Mouse (Mus musculus) MEL (cell line): ENCODE data around the gene Atp5b. TPM values are rescaled to one million over a fixed set of nuclear protein-coding genes. Genes with fewer than 3 reads are reported as not detected.

Source experiments
- DNase-seq: peaks from one replicate; pipeline ENCODE4 v3.0.0; 2011; ENCODE audit warnings: low read depth, low spot score
- H3K27ac ChIP-seq: 2 replicates; pipeline ENCODE4 v1.5.1; 2012; ENCODE audit warnings: low read depth, mild to moderate bottlenecking, control low read depth, low read length, moderate library complexity; ENCODE audit not compliant: control insufficient read depth
- H3K27me3 ChIP-seq, 2 experiments: fragments of 150-350 bp in 1 of 2; sonication (generic) in 1 of 2; 2 replicates each; pipeline ENCODE4 v1.6.1; 2012; ENCODE audit warnings: low read length in 2 of 2, mild to moderate bottlenecking in 2 of 2, improper control_type of control experiment in 1 of 2, moderate library complexity in 1 of 2; ENCODE audit not compliant: insufficient read depth in 2 of 2, control insufficient read depth in 1 of 2
- H3K36me3 ChIP-seq, 2 experiments: 2 replicates each; pipeline ENCODE4 v1.6.1; 2012 to 2014; ENCODE audit warnings: low read length in 2 of 2, improper control_type of control experiment in 1 of 2, inconsistent platforms in 1 of 2, mild to moderate bottlenecking in 1 of 2; ENCODE audit not compliant: insufficient read depth in 2 of 2, control insufficient read depth in 1 of 2
- H3K4me1 ChIP-seq, 2 experiments: fragments of 150-350 bp in 1 of 2; sonication (generic) in 1 of 2; 2 replicates each; pipeline ENCODE4 v1.6.1; 2012; ENCODE audit warnings: low read length in 2 of 2, improper control_type of control experiment in 1 of 2, mild to moderate bottlenecking in 1 of 2; ENCODE audit not compliant: insufficient read depth in 2 of 2, control insufficient read depth in 1 of 2
- H3K4me3 ChIP-seq, 2 experiments: fragments of 150-350 bp in 1 of 2; sonication (generic) in 1 of 2; 2 replicates each; pipeline ENCODE4 v1.5.1; 2012; ENCODE audit warnings: low read depth in 2 of 2, low read length in 2 of 2, mild to moderate bottlenecking in 2 of 2, moderate library complexity in 2 of 2, control low read depth in 1 of 2, improper control_type of control experiment in 1 of 2; ENCODE audit not compliant: control insufficient read depth in 1 of 2, insufficient read depth in 1 of 2
- H3K79me2 ChIP-seq: 2 replicates; pipeline ENCODE4 v1.6.1; 2012; ENCODE audit warnings: mild to moderate bottlenecking, low read length, moderate library complexity; ENCODE audit not compliant: control insufficient read depth, poor library complexity, insufficient read depth
- H3K9ac ChIP-seq: 2 replicates; pipeline ENCODE4 v1.6.1; 2012; ENCODE audit warnings: low read depth, mild to moderate bottlenecking, control low read depth, low read length, moderate library complexity; ENCODE audit not compliant: control insufficient read depth, poor library complexity, severe bottlenecking
- H3K9me3 ChIP-seq: fragments of 150-350 bp; sonication (generic); replicated peaks from 2 replicates; pipeline ENCODE4 v1.6.1; 2012; ENCODE audit warnings: mild to moderate bottlenecking, low read length, improper control_type of control experiment, moderate library complexity; ENCODE audit not compliant: insufficient read depth
- BHLHE40 ChIP-seq: IDR thresholded peaks from 2 replicates; pipeline ENCODE4 v1.6.1; 2012; ENCODE audit warnings: low read depth, mild to moderate bottlenecking, inconsistent platforms, low read length, improper control_type of control experiment, borderline replicate concordance
- CHD1 ChIP-seq: IDR thresholded peaks from 2 replicates; pipeline ENCODE4 v1.6.1; 2012; ENCODE audit warnings: low read depth, mild to moderate bottlenecking, inconsistent platforms, low read length, improper control_type of control experiment
- CHD2 ChIP-seq: IDR thresholded peaks from 2 replicates; pipeline ENCODE4 v1.6.1; 2011; ENCODE audit warnings: low read length, improper control_type of control experiment
- CTCF ChIP-seq, 3 experiments: IDR thresholded peaks in 2 of 3; conservative IDR thresholded peaks in 1 of 3; 2 replicates each; pipeline ENCODE4 v1.5.1; 2011 to 2012; ENCODE audit warnings: low read length in 3 of 3, low read depth in 2 of 3, mild to moderate bottlenecking in 2 of 3, improper control_type of control experiment in 1 of 3, inconsistent platforms in 1 of 3, mixed read lengths in 1 of 3, moderate library complexity in 1 of 3; ENCODE audit not compliant: control insufficient read depth in 1 of 3, insufficient read depth in 1 of 3, poor library complexity in 1 of 3, severe bottlenecking in 1 of 3
- EP300 ChIP-seq, 2 experiments: IDR thresholded peaks; 2 replicates each; pipeline ENCODE4 v1.6.1; 2011; ENCODE audit warnings: improper control_type of control experiment in 2 of 2, low read length in 2 of 2, low read depth in 1 of 2, mild to moderate bottlenecking in 1 of 2
- ETS1 ChIP-seq: IDR thresholded peaks from 2 replicates; pipeline ENCODE4 v1.6.1; 2012; ENCODE audit warnings: low read depth, mild to moderate bottlenecking, inconsistent platforms, low read length, improper control_type of control experiment, moderate library complexity
- GATA1 ChIP-seq: IDR thresholded peaks from 2 replicates; pipeline ENCODE4 v1.6.1; 2011; ENCODE audit warnings: low read depth, low read length, improper control_type of control experiment
- HCFC1 ChIP-seq: IDR thresholded peaks from 2 replicates; pipeline ENCODE4 v1.6.1; 2012; ENCODE audit warnings: low read depth, mild to moderate bottlenecking, inconsistent platforms, low read length, improper control_type of control experiment, moderate library complexity
- KAT2A ChIP-seq: conservative IDR thresholded peaks from 2 replicates; pipeline ENCODE4 v1.6.1; 2012; ENCODE audit warnings: low read depth, low read length, improper control_type of control experiment, inconsistent platforms
- MAFK ChIP-seq: IDR thresholded peaks from 2 replicates; pipeline ENCODE4 v1.6.1; 2011; ENCODE audit warnings: low read depth, mild to moderate bottlenecking, low read length, improper control_type of control experiment, borderline replicate concordance
- MAZ ChIP-seq: IDR thresholded peaks from 2 replicates; pipeline ENCODE4 v1.6.1; 2012; ENCODE audit warnings: low read depth, mild to moderate bottlenecking, inconsistent platforms, low read length, improper control_type of control experiment
- MXI1 ChIP-seq: IDR thresholded peaks from 2 replicates; pipeline ENCODE4 v1.6.1; 2011; ENCODE audit warnings: mild to moderate bottlenecking, low read depth, low read length, improper control_type of control experiment
- MYC ChIP-seq: IDR thresholded peaks from 2 replicates; pipeline ENCODE4 v1.6.1; 2011; ENCODE audit warnings: low read depth, mild to moderate bottlenecking, low read length, improper control_type of control experiment, moderate library complexity
- NELFE ChIP-seq: IDR thresholded peaks from 2 replicates; pipeline ENCODE4 v1.6.1; 2011; ENCODE audit warnings: low read depth, low read length, improper control_type of control experiment
- NRF1 ChIP-seq: IDR thresholded peaks from 2 replicates; pipeline ENCODE4 v1.6.1; 2014; ENCODE audit warnings: low read depth, mild to moderate bottlenecking, inconsistent platforms, low read length, improper control_type of control experiment, moderate library complexity; ENCODE audit not compliant: poor library complexity, insufficient read depth, severe bottlenecking
- POLR2AphosphoS2 ChIP-seq: IDR thresholded peaks from 2 replicates; pipeline ENCODE4 v1.6.1; 2011; ENCODE audit warnings: low read length, improper control_type of control experiment
- POLR2AphosphoS5 ChIP-seq: IDR thresholded peaks from 2 replicates; pipeline ENCODE4 v1.6.1; 2012; ENCODE audit warnings: low read depth, borderline replicate concordance, mild to moderate bottlenecking, inconsistent platforms, low read length, moderate library complexity, mixed read lengths
- RAD21 ChIP-seq: IDR thresholded peaks from 2 replicates; pipeline ENCODE4 v1.6.1; 2011; ENCODE audit warnings: mild to moderate bottlenecking, low read depth, low read length, improper control_type of control experiment
- RCOR1 ChIP-seq: IDR thresholded peaks from 2 replicates; pipeline ENCODE4 v1.6.1; 2012; ENCODE audit warnings: low read depth, mild to moderate bottlenecking, inconsistent platforms, low read length, improper control_type of control experiment
- SIN3A ChIP-seq: IDR thresholded peaks from 2 replicates; pipeline ENCODE4 v1.6.1; 2012; ENCODE audit warnings: low read length, improper control_type of control experiment, inconsistent platforms
- SMC3 ChIP-seq: IDR thresholded peaks from 2 replicates; pipeline ENCODE4 v1.6.1; 2011; ENCODE audit warnings: low read depth, low read length, improper control_type of control experiment
- TAL1 ChIP-seq: IDR thresholded peaks from 2 replicates; pipeline ENCODE4 v1.6.1; 2012; ENCODE audit warnings: mild to moderate bottlenecking, inconsistent platforms, low read length, moderate library complexity, mixed read lengths
- TBP ChIP-seq: IDR thresholded peaks from 2 replicates; pipeline ENCODE4 v1.8.0; 2011; ENCODE audit warnings: low read depth, low read length, improper control_type of control experiment
- TCF12 ChIP-seq: IDR thresholded peaks from 2 replicates; pipeline ENCODE4 v1.6.1; 2014; ENCODE audit warnings: low read depth, mild to moderate bottlenecking, inconsistent platforms, low read length, improper control_type of control experiment, moderate library complexity
- UBTF ChIP-seq: IDR thresholded peaks from 2 replicates; pipeline ENCODE4 v1.6.1; 2012; ENCODE audit warnings: low read depth, mild to moderate bottlenecking, inconsistent platforms, low read length, improper control_type of control experiment, moderate library complexity, borderline replicate concordance; ENCODE audit not compliant: insufficient read depth
- USF2 ChIP-seq, 2 experiments: IDR thresholded peaks; 2 replicates each; pipeline ENCODE4 v1.6.1; 2011 to 2012; ENCODE audit warnings: improper control_type of control experiment in 2 of 2, low read length in 2 of 2, borderline replicate concordance in 1 of 2, inconsistent platforms in 1 of 2, low read depth in 1 of 2, mild to moderate bottlenecking in 1 of 2; ENCODE audit not compliant: insufficient read depth in 1 of 2
- ZKSCAN1 ChIP-seq: IDR thresholded peaks from 2 replicates; pipeline ENCODE4 v1.6.1; 2012; ENCODE audit warnings: low read depth, mild to moderate bottlenecking, inconsistent platforms, low read length, improper control_type of control experiment, moderate library complexity
- ZMIZ1 ChIP-seq: IDR thresholded peaks from 2 replicates; pipeline ENCODE4 v1.6.1; 2012; ENCODE audit warnings: low read depth, mild to moderate bottlenecking, inconsistent platforms, low read length, improper control_type of control experiment, moderate library complexity
- ZNF384 ChIP-seq: IDR thresholded peaks from 2 replicates; pipeline ENCODE4 v1.6.1; 2012; ENCODE audit warnings: low read depth, mild to moderate bottlenecking, inconsistent platforms, low read length, improper control_type of control experiment
- polyA plus RNA-seq, 2 experiments: library from polyadenylated mRNA; stranded (reverse) in 1 of 2; unstranded in 1 of 2; fragments of >175 nt in 1 of 2; fragments of >200 nt in 1 of 2; gene quantifications; 2 replicates each; pipeline versions ENCODE4 v1.2.1 to v1.2.4; 2012; ENCODE audit warnings: low replicate concordance in 2 of 2, low read depth in 1 of 2; ENCODE audit not compliant: insufficient read length in 2 of 2, insufficient read depth in 1 of 2, missing spikeins in 1 of 2
- total RNA-seq: library from RNA; depleted of rRNA; stranded (reverse); fragments of 300-350 nt; gene quantifications from 2 replicates; pipeline ENCODE4 v1.2.3, GENCODE M21; 2012

Gene Atp5b
- total and polyA plus RNA-seq, 3 experiments: 545 to 2,318 (median 2,164) TPM

DNA sequence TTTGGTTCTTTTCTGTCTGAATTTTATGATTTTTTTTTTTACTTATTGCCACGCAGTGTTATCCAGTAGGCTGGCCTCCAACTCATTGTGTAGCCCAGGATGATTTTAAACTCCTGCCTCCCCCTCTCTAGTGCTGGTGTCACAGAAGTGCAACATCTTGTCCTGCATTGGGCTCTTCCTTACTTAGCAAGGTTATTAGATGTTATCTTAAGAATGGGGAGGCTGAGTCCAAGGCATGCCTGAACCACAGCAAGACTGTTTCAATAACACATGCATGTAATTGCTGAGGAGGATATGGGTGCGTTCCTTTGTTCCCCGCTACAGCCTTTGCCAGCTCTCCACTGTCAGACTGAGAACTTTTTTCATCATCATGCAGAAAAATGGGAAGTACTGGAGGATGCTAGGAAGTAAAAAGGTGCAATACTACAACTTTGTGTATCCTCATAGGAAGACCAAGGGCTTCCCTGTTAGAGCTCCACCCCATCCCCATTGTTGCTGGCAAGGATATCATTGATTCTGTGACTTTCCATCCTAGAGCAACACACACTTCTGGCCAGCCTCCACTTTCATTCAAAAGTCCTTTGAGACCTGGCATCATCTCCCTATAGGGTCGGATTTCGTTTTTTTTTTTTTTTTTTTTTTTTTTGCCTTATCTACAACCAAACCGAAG is 1.1 kb upstream of the Atp5b start (continued):
- TF ChIP-seq NRF1 (no peak), CHD1 (no peak), CTCF (IDR thresholded peaks at IDR 0.05 in 2 of 3, conservative IDR thresholded peaks at IDR 0.05 in 1 of 3; ENCODE audit: control insufficient read depth in 1 of 3, insufficient read depth in 1 of 3, low read depth in 2 of 3, low read length in 3 of 3, poor library complexity in 1 of 3, severe bottlenecking in 1 of 3) (no peak), GATA1 (peak; percentile 90), TBP (no peak), ZKSCAN1 (peak; percentile 64; the same call in 1 of the 2 replicates), RCOR1 (peak; percentile 74), MXI1 (0 out of 2 replicates have a peak, but pooled peaks have one; percentile 2), UBTF (no peak), MYC (0 out of 2 replicates have a peak, but pooled peaks have one; percentile 30)

DNA sequence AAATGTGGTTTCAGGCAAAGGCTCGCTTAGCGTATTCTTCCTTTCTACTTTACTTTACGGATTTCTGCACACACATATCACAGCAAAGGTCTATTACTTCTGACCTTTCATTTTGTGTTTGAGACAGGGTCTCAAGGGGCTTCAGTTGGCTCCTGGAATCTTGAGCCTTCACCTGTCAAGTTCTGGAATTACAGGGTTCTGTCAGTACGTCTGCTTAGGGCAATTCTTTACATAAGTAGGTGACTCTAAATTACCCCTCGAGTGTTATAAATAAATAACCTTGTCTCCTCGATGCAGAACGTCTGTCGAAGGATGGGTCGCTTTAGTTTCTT is 630 bp upstream of the Atp5b start:
- Histone ChIP-seq H3K9ac (peak overlapping the region; percentile 77), H3K79me2 (peaks cover 33% of the 10 kb centered on the region), H3K36me3 (peaks cover 26 to 34% of the 10 kb centered on the region in 2 experiments), H3K4me1 (peaks cover 6 to 27% of the 10 kb centered on the region in 2 experiments), H3K4me3 (peak overlapping the region; percentile 65 to 66), H3K9me3 (no peaks in the 10 kb centered on the region), H3K27ac (peak overlapping the region; percentile 89), H3K27me3 (no peaks in the 10 kb centered on the region)
- TF ChIP-seq CTCF (IDR thresholded peaks at IDR 0.05 in 2 of 3, conservative IDR thresholded peaks at IDR 0.05 in 1 of 3; ENCODE audit: control insufficient read depth in 1 of 3, insufficient read depth in 1 of 3, low read depth in 2 of 3, low read length in 3 of 3, poor library complexity in 1 of 3, severe bottlenecking in 1 of 3) (no peak), SIN3A (peak; percentile 45; the same call in 1 of the 2 replicates), TAL1 (no peak), ZMIZ1 (no peak), HCFC1 (no peak), ZNF384 (no peak), SMC3 (peak; percentile 1), TBP (no peak), ZKSCAN1 (no peak), BHLHE40 (peak; percentile 27; the same call in 1 of the 2 replicates), POLR2AphosphoS5 (no peak), NELFE (no peak), KAT2A (no peak; the same call in 1 of the 2 replicates), RCOR1 (no peak; the same call in 1 of the 2 replicates), TCF12 (peak; percentile 51; the same call in 1 of the 2 replicates), NRF1 (no peak), MXI1 (no peak; the same call in none of the 2 replicates), MAFK (no peak), EP300 (IDR thresholded peaks at IDR 0.05; ENCODE audit: low read depth in 1 of 2, low read length in 2 of 2) (peak in 1 of 2 experiments; percentile 63; a peak in 2 of 4 replicates), RAD21 (no peak), CHD1 (peak; percentile 94; the same call in 1 of the 2 replicates), CHD2 (no peak), MAZ (no peak; the same call in 1 of the 2 replicates), POLR2AphosphoS2 (peak; percentile 34; the same call in 1 of the 2 replicates), MYC (no peak), ETS1 (0 out of 2 replicates have a peak, but pooled peaks have one; percentile 61), USF2 (IDR thresholded peaks at IDR 0.05; ENCODE audit: borderline replicate concordance in 1 of 2, insufficient read depth in 1 of 2, low read depth in 1 of 2, low read length in 2 of 2) (no peak), UBTF (no peak)
- DNase-seq: no peak
